Mouse (Mus musculus): ENCODE data around the gene Abl1.

GRCm38 (mm10) chr2:31822524-31823371, 134.6 kb downstream of the Abl1 start:
- TF ChIP-seq CTCF (IDR thresholded peaks at IDR 0.05; ENCODE audit: low read depth, low read length): no peak
- TF ChIP-seq POLR2A (IDR thresholded peaks at IDR 0.05; ENCODE audit: insufficient read depth, low read length): no peak

Data from ES-Bruce4 (cell line).